Mouse (Mus musculus) hindbrain, embryonic 10.5 days (tissue): ENCODE results near the gene Znrf1. TPM values are rescaled to one million over a fixed set of nuclear protein-coding genes. Genes with fewer than 3 reads are reported as not detected.

Source experiments
- DNase-seq: peaks from one replicate; pipeline ENCODE4 v3.0.0-alpha.2; 2017; ENCODE audit warnings: low spot score
- H3K27ac ChIP-seq: fragments of 300-500 bp; sonication (generic); 2 replicates; pipeline ENCODE4 v1.5.1; 2016; ENCODE audit warnings: mild to moderate bottlenecking, moderate library complexity
- H3K27me3 ChIP-seq: fragments of 300-500 bp; sonication (generic); 2 replicates; pipeline ENCODE4 v1.6.1; 2016; ENCODE audit warnings: mild to moderate bottlenecking; ENCODE audit not compliant: poor library complexity, insufficient read depth, severe bottlenecking
- H3K36me3 ChIP-seq: fragments of 300-500 bp; sonication (generic); 2 replicates; pipeline ENCODE4 v1.6.1; 2016; ENCODE audit warnings: mild to moderate bottlenecking, moderate library complexity
- H3K4me1 ChIP-seq: fragments of 300-500 bp; sonication (generic); replicated peaks from 2 replicates; pipeline ENCODE4 v1.6.1; 2016; ENCODE audit warnings: mild to moderate bottlenecking
- H3K4me3 ChIP-seq: fragments of 300-500 bp; sonication (generic); 2 replicates; pipeline ENCODE4 v1.5.1; 2016; ENCODE audit warnings: mild to moderate bottlenecking, moderate library complexity
- H3K9me3 ChIP-seq: fragments of 300-500 bp; sonication (generic); 2 replicates; pipeline ENCODE4 v1.6.1; 2016; ENCODE audit warnings: mild to moderate bottlenecking, moderate library complexity
- WGBS: fragments of 180-500 bp; shearing (Covaris S2); methylation state at CpG from one replicate; pipeline ENCODE4 v1.1.7; 2016; 5-methylcytosine and 5-hydroxymethylcytosine counted together
- polyA plus RNA-seq: library from polyadenylated mRNA; unstranded; fragments of >200 nt; fragmentation: Nextera tagmentation; extraction: Ambion mirVana; gene quantifications from 2 replicates; pipeline ENCODE4 v1.2.1, GENCODE M21; 2016

Gene Znrf1
- polyA plus RNA-seq, 1 experiment from 2014 or later = 52.5 TPM

- Histone ChIP-seq H3K4me3 (no peak overlapping the region), H3K36me3 (peaks cover 11% of the 10 kb centered on the region; the same call in 1 of the 2 replicates), H3K9me3 (no peaks in the 10 kb centered on the region), H3K27ac (no peak overlapping the region), H3K4me1 (peaks cover 58% of the 10 kb centered on the region), H3K27me3 (no peaks in the 10 kb centered on the region)
- no peak for DNase-seq
- WGBS = 91% methylated on average over 15 of the region's 15 CpGs
Measured at GRCm38 (mm10) chr8:111595712-111596484, 60.0 kb downstream of the Znrf1 start.

- 77% methylated on average over 3 of the region's 3 CpGs for WGBS
- 0 out of 2 replicates have a peak, but pooled peaks cover 6% of the 10 kb centered on the region for H3K36me3 ChIP-seq
- H3K27ac ChIP-seq = no peak overlapping the region
- H3K9me3 ChIP-seq = no peaks in the 10 kb centered on the region
- no peaks in the 10 kb centered on the region for H3K27me3 ChIP-seq
- DNase-seq = no peak
- H3K4me1 ChIP-seq = peaks cover 58% of the 10 kb centered on the region
- H3K4me3 ChIP-seq = no peak overlapping the region
Measured at GRCm38 (mm10) chr8:111596485-111596821, 60.6 kb downstream of the Znrf1 start.

- Histone ChIP-seq H3K27ac (no peak overlapping the region), H3K27me3 (no peaks in the 10 kb centered on the region), H3K9me3 (no peaks in the 10 kb centered on the region), H3K36me3 (0 out of 2 replicates have a peak, but pooled peaks cover 1% of the 10 kb centered on the region), H3K4me1 (peaks cover 51% of the 10 kb centered on the region), H3K4me3 (no peak overlapping the region)
- DNase-seq = no peak
- 55% methylated on average over 1 of the region's 1 CpGs for WGBS
Measured at GRCm38 (mm10) chr8:111597310-111597709, 61.4 kb downstream of the Znrf1 start.

GRCm38 (mm10) chr8:111599707-111600444, 64.0 kb downstream of the Znrf1 start:
- WGBS = 81% methylated on average over 9 of the region's 9 CpGs
- H3K4me1 ChIP-seq = peaks cover 33% of the 10 kb centered on the region
- no peak overlapping the region for H3K4me3 ChIP-seq
- H3K36me3 ChIP-seq = peaks cover 11% of the 10 kb centered on the region; the same call in 1 of the 2 replicates
- no peak for DNase-seq
- no peaks in the 10 kb centered on the region for H3K27me3 ChIP-seq
- H3K9me3 ChIP-seq = no peaks in the 10 kb centered on the region
- H3K27ac ChIP-seq = no peak overlapping the region

- no peak overlapping the region for H3K27ac ChIP-seq
- DNase-seq = no peak
- 98% methylated on average over 4 of the region's 4 CpGs for WGBS
- no peaks in the 10 kb centered on the region for H3K9me3 ChIP-seq
- no peaks in the 10 kb centered on the region for H3K27me3 ChIP-seq
- H3K4me3 ChIP-seq = no peak overlapping the region
- H3K4me1 ChIP-seq = peaks cover 12% of the 10 kb centered on the region
- H3K36me3 ChIP-seq = peaks cover 19% of the 10 kb centered on the region
Measured at GRCm38 (mm10) chr8:111602050-111602449, 66.2 kb downstream of the Znrf1 start.

GRCm38 (mm10) chr8:111604986-111605385, 69.1 kb downstream of the Znrf1 start:
- no peak overlapping the region for H3K27ac ChIP-seq
- H3K27me3 ChIP-seq = no peaks in the 10 kb centered on the region
- no peak overlapping the region for H3K4me3 ChIP-seq
- no peak for DNase-seq
- H3K36me3 ChIP-seq = peaks cover 34% of the 10 kb centered on the region
- H3K9me3 ChIP-seq = no peaks in the 10 kb centered on the region
- WGBS = 99% methylated on average over 2 of the region's 2 CpGs
- no peaks in the 10 kb centered on the region for H3K4me1 ChIP-seq

GRCm38 (mm10) chr8:111606961-111607360, 71.1 kb downstream of the Znrf1 start:
- WGBS = 86% methylated on average over 9 of the region's 9 CpGs
- Histone ChIP-seq H3K27ac (no peak overlapping the region), H3K36me3 (peaks cover 51% of the 10 kb centered on the region), H3K4me1 (no peaks in the 10 kb centered on the region), H3K27me3 (no peaks in the 10 kb centered on the region), H3K9me3 (no peaks in the 10 kb centered on the region), H3K4me3 (no peak overlapping the region)
- DNase-seq = no peak

- no peak overlapping the region for H3K4me3 ChIP-seq
- H3K4me1 ChIP-seq = no peaks in the 10 kb centered on the region
- H3K27me3 ChIP-seq = no peaks in the 10 kb centered on the region
- WGBS = 95% methylated on average over 7 of the region's 7 CpGs
- H3K9me3 ChIP-seq = no peaks in the 10 kb centered on the region
- H3K36me3 ChIP-seq = peaks cover 56% of the 10 kb centered on the region
- H3K27ac ChIP-seq = no peak overlapping the region
- DNase-seq = no peak
Measured at GRCm38 (mm10) chr8:111607414-111607813, 71.5 kb downstream of the Znrf1 start.

- Histone ChIP-seq H3K9me3 (no peaks in the 10 kb centered on the region), H3K27me3 (no peaks in the 10 kb centered on the region), H3K4me1 (0 out of 2 replicates have a peak, but pooled peaks cover 11% of the 10 kb centered on the region), H3K4me3 (no peak overlapping the region), H3K36me3 (peaks cover 45% of the 10 kb centered on the region), H3K27ac (no peak overlapping the region)
- WGBS = 85% methylated on average over 5 of the region's 5 CpGs
- no peak for DNase-seq
Measured at GRCm38 (mm10) chr8:111613181-111613580, 77.3 kb downstream of the Znrf1 start.

- no peak overlapping the region for H3K4me3 ChIP-seq
- H3K27ac ChIP-seq = no peak overlapping the region
- no peak for DNase-seq
- H3K9me3 ChIP-seq = no peaks in the 10 kb centered on the region
- H3K27me3 ChIP-seq = no peaks in the 10 kb centered on the region
- 0 out of 2 replicates have a peak, but pooled peaks cover 11% of the 10 kb centered on the region for H3K4me1 ChIP-seq
- 95% methylated on average over 6 of the region's 6 CpGs for WGBS
- H3K36me3 ChIP-seq = peaks cover 48% of the 10 kb centered on the region
Measured at GRCm38 (mm10) chr8:111614786-111615701, 79.1 kb downstream of the Znrf1 start.

- DNase-seq = no peak
- H3K27ac ChIP-seq = no peak overlapping the region
- 69% methylated on average over 6 of the region's 6 CpGs for WGBS
- H3K36me3 ChIP-seq = peaks cover 49% of the 10 kb centered on the region
- no peak overlapping the region for H3K4me3 ChIP-seq
- H3K27me3 ChIP-seq = no peaks in the 10 kb centered on the region
- H3K4me1 ChIP-seq = 0 out of 2 replicates have a peak, but pooled peaks cover 13% of the 10 kb centered on the region
- no peaks in the 10 kb centered on the region for H3K9me3 ChIP-seq
Measured at GRCm38 (mm10) chr8:111617812-111618211, 81.9 kb downstream of the Znrf1 start.

GRCm38 (mm10) chr8:111618273-111618672, 82.4 kb downstream of the Znrf1 start:
- DNase-seq = no peak
- H3K27me3 ChIP-seq = no peaks in the 10 kb centered on the region
- H3K9me3 ChIP-seq = no peaks in the 10 kb centered on the region
- no peak overlapping the region for H3K4me3 ChIP-seq
- WGBS = 95% methylated on average over 4 of the region's 4 CpGs
- H3K4me1 ChIP-seq = 0 out of 2 replicates have a peak, but pooled peaks cover 13% of the 10 kb centered on the region
- no peak overlapping the region for H3K27ac ChIP-seq
- peaks cover 47% of the 10 kb centered on the region for H3K36me3 ChIP-seq
